Mouse (Mus musculus) neural tube, embryonic 10.5 days (tissue): ENCODE measurements around the gene Il4i1.

ENCODE experiments used
- DNase-seq: peaks from one replicate; pipeline ENCODE4 v3.0.0-alpha.2; 2017; ENCODE audit warnings: low spot score; ENCODE audit errors: extremely low spot score

Il4i1 gene

DNA sequence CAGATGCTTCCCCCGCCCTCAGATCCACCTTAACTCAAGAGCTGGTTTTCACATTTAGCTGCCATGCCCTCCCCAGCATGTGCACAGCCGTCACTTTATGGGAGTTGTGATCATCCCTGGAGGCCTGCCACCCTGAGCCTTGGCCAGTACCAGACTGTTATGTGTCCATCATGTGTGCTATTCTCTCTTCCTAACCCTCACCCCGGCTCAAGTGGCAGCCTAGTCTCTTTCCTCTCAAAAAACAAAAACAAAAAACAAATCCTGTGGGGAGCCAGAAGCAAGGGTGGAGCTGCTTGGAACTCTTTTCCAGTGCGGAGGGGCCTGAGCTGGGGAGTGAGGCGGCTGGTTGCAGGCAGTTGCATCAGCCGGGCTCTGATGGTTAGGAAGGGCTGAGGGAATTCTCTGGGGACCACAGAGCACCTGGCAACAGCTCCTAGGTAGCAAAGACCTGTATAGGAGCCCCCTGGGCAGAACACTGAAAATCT is 2.6 kb downstream of the Il4i1 start:
- DNase-seq = peak; percentile 14

DNA sequence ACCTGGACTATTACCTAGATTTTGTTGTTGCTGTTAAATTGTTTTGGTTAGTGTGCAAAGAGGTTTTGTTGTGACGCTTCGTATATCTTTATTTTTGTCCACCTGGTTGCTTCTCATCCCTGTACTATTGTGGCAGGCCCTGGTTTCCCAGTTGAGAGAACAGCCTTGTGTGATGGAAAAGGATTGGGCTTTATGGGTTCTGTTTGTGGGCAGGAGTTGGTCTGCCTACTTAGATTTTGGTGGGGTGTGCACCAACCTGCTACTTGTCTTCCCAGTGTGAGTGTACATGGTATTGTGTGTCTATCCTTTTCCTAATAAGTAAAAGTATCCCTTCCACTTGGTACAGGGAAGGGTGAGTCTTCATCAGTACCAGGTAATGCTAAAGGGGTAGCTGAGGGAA is 3.2 kb downstream of the Il4i1 start:
- DNase-seq = no peak

DNA sequence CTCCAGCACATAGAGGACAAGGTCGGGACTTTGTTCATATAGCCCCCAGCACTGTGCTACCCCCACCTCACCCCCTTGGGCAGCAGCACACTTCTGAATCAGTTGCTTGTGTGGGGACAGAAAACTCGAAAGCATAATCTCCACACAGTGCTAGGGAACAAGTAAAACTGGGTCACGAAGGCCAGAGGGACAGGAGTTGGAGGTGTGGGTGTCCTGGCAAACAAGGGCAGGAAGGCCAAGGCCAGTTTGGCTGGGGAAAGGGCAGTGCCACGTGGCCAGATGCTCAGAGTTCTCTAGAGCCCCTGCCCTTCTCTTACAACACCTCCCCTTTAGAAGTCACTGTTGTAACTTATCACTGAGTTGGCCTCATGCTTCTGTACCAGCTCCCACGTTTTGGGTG is 3.7 kb downstream of the Il4i1 start:
- peak; percentile 12 for DNase-seq

DNA sequence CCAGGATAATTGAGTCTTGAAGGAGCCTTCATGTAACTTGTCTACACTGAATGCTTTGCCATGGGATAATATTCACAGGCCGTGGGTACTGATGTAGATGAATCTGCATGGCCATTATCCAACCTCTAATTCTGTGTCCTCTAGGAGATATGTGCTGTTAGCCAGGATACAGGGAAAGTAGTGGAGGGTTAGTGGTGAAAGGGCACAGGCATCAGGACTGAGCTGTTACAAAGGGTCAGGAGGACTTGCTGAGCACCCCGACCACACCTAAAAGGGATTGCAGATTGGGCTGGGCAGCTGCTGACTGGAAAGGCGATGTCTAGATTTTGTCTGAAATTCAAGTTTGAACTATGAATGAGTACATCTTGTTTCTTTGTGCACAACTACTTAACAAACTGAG is 4.3 kb downstream of the Il4i1 start:
- DNase-seq = peak; percentile 9

DNA sequence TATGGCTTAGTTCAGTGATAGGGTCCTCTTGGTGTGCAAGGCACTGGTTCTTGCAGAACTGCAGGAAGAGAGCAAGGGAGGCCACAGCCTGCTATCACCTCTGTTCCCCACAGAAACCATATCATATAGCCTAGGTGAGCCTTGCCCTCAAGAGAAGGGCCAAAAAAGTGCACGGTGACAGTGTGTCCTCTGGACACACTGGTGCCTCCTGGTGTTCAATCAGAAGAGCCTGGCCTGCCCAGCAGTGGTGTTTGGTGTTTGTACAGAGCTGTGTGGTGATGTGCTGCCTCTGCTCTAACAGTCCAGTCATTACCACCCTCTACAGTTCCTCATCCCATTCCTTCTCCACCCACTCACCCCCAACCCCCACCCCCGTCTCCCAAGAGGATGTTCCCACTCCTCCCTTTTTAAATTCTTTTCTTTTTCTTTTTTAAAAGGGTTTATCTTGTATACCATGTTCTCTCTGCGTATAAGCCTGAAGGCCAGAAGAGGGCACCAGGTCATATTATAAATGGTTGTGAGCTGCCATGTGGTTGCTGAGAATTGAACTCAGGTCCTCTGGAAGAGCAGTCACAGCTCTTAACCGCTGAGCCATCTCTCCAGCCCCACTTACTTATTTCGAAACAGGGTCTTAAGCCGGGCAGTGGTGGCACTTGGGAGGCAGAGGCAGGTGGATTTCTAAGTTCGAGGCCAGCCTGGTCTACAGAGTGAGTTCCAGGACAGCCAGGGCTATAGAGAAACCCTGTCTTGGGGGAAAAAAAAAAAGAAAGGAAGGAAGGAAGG is 5.7 kb downstream of the Il4i1 start:
- DNase-seq = peak; percentile 12

DNA sequence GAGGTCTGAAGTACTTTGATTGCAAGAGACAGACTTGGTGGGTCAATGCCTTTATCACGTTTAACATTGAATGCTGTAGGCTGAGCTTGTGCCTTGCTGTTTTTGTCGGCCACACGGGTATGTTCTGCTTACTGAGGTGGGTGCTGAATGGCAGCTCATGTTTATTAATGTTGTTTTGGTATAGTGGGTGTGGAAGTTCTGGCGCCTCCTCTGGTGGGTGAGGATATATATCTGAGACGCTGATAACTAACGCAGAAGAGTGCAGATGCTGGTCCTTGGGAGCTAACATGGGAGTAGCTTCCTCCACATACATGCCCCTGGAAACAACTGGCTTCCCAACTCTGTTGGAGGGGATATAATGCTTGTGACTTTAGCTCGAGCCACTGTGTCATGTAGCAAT is 7.2 kb downstream of the Il4i1 start:
- DNase-seq = no peak

DNA sequence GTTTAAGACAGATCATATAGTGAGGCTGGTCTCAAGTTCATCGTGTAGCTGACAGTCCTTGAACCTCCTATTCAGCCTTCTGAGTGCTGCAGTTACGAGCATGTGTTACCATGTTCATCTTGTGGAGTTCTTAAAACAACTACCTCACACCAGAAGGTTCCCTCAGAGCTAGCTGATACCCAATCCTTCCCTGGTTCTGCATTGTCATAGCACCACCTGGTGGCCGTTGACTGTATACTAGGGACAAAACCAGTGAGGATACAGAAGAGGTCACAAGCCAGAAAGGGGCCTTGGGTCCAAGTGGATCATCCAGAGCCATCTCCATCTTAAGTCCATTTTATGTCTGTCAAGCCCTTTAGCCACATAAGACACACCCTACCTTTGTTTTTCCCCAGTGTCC is 8.7 kb downstream of the Il4i1 start:
- peak; percentile 75 for DNase-seq

DNA sequence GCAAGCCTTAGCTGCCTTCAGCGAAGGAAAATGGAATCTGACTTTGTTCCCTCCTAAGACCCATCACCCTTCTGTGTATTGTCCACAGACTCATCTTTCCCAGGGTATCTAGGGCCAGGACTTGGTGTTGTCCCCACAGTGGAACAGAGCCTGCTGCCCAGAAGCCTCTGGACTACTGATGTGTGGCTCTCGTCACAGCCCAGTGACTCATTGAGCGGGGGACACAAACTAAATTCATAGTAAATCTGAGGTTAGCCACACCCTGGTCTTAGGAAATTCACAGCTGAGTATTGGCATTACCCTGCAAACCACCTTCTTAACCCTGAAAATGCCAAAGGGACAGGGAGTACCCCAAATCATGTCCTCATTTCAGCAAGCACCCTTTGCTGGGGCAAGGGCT is 10.6 kb downstream of the Il4i1 start:
- DNase-seq = no peak

DNA sequence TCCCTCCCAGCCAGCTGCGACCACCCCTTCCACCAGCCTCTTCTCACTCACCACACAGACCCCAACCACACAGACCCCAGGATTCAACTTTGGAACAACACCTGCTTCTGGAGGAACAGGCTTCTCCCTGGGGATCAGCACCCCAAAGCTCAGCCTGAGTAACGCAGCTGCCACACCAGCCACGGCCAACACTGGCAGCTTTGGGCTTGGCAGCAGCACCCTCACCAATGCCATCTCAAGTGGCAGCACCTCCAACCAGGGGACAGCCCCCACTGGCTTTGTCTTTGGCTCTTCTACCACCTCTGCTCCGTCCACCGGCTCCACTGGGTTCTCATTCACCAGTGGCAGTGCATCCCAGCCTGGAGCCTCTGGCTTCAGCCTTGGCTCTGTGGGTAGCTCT is 12.5 kb downstream of the Il4i1 start:
- no peak for DNase-seq

DNA sequence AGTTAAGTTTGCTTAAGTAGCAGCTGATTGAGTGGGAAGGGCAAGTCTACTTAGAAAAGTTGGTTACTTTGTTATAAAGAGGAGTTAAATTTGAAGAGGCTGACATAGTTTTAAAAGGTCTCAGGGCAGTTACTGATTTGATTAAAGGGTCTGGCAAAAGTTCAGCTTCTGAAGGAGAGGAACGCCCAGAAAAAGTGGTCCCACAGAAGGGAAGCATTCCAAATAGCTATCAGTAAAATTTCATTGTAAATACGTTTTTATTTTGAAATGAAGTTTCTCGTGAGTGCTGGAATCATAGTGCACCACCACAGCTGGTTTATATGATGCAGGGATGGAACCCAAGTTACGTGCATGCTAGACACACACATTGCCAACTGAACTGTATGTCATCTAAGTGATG is 16.6 kb downstream of the Il4i1 start:
- DNase-seq = no peak

DNA sequence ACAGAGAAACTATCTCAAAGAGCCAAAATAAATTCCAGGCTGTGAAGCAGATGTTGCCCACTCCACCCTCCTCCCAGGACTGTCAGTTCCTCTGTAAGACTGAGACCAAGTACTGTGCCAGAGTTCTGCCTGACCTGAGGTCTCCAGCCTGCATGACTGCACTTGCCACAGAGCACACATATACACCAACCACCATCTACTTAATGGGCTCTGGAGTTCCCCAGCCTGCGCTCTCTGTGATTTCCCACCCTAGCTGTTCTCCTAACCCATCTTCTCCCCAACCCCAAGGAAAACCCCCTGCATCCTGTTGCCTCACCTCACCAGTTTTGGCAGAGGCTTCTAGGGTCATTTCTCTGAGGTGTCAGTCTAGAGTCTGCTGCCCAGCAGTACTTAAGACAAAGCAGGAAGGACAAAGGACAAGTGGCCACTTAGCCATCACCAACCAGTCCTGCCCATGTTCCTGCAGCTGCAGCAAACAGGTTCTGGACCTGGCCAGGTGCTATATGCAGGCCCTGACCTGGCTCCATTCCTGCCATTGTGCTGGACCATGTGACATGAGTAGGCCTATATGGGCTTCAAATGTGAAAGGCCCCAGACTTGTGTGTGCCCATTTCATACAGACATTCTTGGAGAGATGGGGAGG is 19.3 kb downstream of the Il4i1 start:
- DNase-seq = no peak

DNA sequence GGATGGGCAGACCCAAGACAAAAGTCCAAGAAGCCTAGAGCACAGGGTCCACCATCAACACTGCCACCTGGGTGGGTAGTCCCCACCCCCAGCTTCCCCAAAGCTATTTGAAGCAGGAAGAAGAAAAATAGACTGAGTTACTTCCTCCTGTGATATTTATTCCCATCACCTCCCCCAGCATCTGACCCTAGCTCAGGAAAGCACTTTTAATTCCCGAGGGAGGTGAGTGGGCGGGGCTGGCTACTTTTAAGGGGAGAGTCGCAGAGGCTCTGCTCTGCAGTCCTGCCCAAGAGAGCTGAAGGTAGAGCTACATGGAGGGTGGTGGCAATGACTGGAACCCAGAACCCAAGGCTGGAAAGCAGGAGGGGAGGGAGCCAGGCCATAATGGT is 19.8 kb downstream of the Il4i1 start:
- DNase-seq = no peak

DNA sequence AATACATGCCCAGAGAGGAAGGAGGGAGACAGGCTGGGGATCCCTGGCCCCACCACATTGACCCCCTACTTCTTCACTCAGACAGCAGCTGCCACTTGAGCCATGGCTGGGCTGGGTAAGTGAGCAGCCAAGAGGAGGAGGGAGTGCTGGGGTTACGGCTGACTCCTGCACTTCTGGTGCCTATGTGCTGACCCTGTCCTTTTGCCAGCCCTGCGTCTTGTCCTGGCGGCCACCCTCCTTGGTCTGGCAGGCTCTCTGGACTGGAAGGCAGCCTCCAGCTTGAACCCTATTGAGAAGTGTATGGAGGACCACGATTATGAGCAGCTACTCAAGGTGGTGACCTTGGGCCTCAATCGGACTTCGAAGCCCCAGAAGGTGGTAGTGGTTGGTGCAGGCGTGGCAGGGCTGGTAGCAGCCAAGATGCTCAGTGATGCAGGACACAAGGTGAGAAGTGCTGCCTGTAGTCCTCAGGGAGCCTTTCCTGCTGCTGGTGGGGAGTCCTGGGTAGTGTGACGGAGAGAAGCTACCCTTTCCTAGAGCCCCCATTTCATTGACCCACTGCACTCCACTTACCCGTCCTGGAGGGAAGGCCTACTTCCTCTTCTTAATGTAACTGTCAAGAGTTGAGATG is 20.4 kb downstream of the Il4i1 start:
- DNase-seq = no peak

DNA sequence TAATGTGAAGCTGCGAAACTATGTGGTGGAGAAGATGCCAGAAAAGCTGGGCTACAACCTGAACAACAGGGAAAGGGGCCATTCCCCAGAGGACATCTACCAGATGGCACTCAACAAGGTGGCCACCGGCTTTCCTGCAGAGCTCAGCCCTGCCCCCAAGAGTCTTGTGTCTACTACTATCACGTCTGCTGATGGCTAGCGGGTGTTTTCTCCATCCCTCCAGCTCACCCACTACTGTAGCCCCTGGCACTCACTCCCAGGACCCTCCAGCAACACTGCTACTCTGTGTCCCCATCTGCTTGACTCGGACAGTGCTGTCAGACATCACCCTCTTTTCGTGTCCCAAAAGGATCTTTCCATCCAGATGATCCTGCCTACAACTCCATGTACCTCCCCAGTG is 21.9 kb downstream of the Il4i1 start:
- DNase-seq = no peak

DNA sequence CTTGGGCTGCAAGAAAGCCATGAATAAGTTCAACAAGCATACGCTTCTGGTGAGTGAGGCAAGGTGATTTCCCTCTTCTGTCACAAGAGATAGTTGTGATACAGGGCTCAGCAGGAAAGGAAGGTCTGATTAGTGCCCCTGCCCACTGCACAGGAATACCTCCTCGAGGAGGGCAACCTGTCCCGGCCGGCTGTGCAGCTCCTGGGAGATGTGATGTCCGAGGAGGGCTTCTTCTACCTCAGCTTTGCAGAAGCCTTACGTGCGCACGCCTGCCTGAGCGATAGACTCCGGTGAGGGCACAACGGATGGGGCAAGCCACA is 22.9 kb downstream of the Il4i1 start:
- DNase-seq = no peak

DNA sequence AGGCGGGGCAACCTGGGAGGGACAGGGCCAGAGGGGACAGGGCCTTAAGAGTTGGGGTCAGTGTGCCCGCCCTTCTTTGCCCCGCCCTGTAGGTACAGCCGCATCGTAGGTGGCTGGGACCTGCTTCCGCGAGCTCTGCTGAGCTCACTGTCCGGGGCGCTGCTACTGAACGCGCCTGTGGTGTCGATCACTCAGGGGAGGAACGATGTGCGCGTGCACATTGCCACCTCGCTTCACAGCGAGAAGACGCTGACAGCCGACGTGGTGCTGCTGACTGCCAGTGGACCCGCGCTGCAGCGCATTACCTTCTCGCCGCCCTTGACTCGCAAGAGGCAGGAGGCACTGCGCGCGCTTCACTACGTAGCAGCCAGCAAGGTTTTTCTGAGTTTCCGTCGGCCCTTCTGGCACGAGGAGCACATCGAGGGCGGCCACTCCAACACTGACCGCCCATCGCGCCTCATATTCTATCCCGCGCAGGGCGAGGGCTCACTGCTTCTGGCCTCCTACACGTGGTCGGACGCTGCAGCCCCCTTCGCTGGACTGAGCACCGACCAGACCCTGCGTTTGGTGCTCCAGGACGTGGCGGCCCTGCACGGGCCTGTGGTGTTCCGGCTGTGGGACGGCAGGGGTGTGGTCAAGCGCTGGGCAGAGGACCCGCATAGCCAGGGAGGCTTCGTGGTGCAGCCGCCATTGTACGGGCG is 23.5 kb downstream of the Il4i1 start:
- peak; percentile 54 for DNase-seq

DNA sequence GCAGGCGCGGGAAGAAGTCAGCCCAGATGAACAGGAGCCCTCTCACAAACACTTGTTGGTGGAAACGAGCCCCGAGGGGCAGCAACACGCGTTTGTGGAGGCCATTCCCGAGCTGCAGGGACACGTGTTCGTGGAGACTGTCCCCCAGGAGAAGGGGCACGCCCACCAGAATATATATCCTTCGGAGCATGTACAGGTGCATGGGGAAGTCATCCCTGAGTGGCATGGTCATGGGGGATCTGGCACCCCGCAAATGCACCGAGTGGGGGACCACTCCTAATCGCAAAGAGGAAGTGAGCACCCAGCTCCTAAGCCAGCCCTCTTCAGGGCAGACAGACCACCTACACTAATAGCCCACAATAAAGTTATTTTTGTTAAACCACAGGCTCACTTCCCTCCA is 24.2 kb downstream of the Il4i1 start:
- no peak for DNase-seq

DNA sequence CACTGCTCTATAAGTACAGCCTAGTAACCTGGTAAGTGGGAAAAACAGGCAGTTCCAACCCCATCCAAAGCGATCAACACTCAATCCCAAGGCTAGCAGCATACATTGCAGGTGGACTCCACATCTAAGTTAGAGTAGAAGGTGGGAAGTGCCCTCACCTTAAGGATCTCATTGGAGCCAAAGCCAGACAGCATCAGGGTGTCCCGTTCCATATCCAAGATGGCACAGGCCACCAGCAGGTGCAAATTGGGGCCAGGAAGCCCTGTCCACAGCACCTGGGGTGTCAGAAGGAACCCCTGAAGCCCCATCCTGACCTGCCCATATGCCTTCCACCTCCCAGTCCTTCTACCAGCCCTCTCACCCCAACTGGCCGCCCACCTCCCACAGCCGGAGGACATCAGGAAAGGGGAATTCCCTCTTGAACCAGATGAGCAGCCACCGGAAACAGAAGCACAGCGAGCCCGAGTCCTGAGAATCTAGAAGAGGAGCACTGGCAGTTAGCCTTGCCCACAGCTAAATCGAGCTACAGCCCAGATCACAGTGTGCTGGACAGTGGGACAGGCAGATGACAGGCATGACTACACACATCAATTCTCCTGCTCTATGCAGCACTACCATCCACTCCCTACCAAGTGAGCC is 25.8 kb downstream of the Il4i1 start:
- DNase-seq = no peak

DNA sequence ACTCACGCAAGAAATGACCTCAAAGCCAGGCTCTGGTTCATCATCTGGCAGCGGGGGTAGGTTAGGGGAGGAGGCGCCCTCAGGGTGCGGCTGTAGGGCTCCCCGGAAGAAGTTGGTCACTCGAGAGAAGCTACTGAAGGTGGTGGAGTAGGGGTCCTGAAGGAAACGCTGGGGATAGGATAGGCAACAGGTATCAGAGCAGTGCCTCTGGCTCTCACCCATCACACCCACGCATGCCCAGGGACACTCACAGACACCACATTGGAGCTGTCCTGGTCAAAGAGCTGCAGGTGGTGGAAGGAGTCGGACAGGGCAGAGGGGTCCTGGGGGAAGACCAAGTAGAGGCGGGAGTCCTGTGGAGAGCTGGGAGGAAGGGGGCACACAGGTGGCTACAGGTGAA is 28.8 kb downstream of the Il4i1 start:
- DNase-seq = no peak

DNA sequence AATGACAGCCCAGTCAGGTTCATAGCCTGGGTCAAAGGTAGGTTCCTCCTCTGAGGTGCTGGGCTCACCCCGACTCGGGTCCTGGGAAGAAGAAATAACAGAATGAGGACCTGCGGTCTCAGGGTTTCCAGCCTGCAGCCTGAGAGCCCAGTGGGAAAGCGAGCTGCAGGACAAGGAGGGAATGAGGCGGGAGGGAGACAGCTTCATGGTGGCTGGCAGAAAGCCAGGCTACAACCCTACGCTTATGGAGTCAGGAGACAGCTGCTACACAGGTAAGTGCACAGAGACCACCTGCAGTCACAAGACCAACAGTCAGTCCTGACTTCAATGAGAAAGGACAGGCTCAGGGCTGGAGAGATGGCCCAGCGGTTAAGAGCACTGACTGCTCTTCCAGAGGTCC is 30.6 kb downstream of the Il4i1 start:
- DNase-seq = no peak

DNA sequence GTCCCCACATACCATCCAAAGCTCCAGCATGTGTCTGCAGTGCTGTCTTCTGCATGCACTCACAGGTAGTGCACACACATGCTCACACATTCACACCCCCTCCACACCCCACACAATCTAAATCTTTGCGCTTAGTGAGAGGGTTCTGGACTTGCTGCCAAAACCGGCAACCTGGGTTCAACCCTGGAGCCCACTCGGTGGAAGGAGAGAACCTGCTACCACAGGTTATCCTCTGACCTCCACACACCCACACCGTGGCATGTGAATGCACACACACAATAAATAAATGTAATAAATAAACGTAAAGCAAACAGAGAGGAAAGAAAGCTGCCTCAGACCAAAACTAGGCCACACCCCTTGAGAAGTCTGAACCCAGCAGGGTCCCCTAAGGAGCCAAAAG is 31.6 kb downstream of the Il4i1 start:
- DNase-seq = no peak
